Mouse (Mus musculus) heart, embryonic 10.5 days (tissue): ENCODE data around the gene Txn1. TPM values are rescaled to one million over a fixed set of nuclear protein-coding genes. Genes with fewer than 3 reads are reported as not detected.

ENCODE experiments used
- DNase-seq: peaks from one replicate; pipeline ENCODE4 v3.0.0-alpha.2; 2017; ENCODE audit warnings: low spot score
- H3K27ac ChIP-seq: fragments of 300-500 bp; sonication (generic); 2 replicates; pipeline ENCODE4 v1.5.1; 2016; ENCODE audit warnings: mild to moderate bottlenecking
- H3K27me3 ChIP-seq: fragments of 300-500 bp; sonication (generic); 2 replicates; pipeline ENCODE4 v1.6.1; 2016; ENCODE audit warnings: mild to moderate bottlenecking; ENCODE audit not compliant: poor library complexity, insufficient read depth, severe bottlenecking
- H3K36me3 ChIP-seq: fragments of 300-500 bp; sonication (generic); 2 replicates; pipeline ENCODE4 v1.6.1; 2016; ENCODE audit warnings: mild to moderate bottlenecking, moderate library complexity
- H3K4me1 ChIP-seq: fragments of 300-500 bp; sonication (generic); 2 replicates; pipeline ENCODE4 v1.6.1; 2016; ENCODE audit warnings: mild to moderate bottlenecking
- H3K4me3 ChIP-seq: fragments of 300-500 bp; sonication (generic); 2 replicates; pipeline ENCODE4 v1.5.1; 2016; ENCODE audit warnings: mild to moderate bottlenecking, moderate library complexity
- H3K9me3 ChIP-seq: fragments of 300-500 bp; sonication (generic); 2 replicates; pipeline ENCODE4 v1.6.1; 2016; ENCODE audit warnings: mild to moderate bottlenecking, moderate library complexity
- WGBS: fragments of 180-500 bp; shearing (Covaris S2); methylation state at CpG from one replicate; pipeline ENCODE4 v1.1.7; 2016; 5-methylcytosine and 5-hydroxymethylcytosine counted together
- polyA plus RNA-seq: library from polyadenylated mRNA; unstranded; fragments of >200 nt; fragmentation: Nextera tagmentation; extraction: Ambion mirVana; gene quantifications from 2 replicates; pipeline ENCODE4 v1.2.1, GENCODE M21; 2016

Gene Txn1
- polyA plus RNA-seq, 1 experiment from 2014 or later: 354 TPM

GRCm38 (mm10) chr4:57906708-57907107, 49.5 kb downstream of the Txn1 start:
- Histone ChIP-seq H3K36me3 (no peaks in the 10 kb centered on the region), H3K4me3 (no peak overlapping the region), H3K27me3 (peaks cover 3% of the 10 kb centered on the region; the same call in 1 of the 2 replicates), H3K4me1 (peaks cover 9% of the 10 kb centered on the region; the same call in 1 of the 2 replicates), H3K27ac (no peak overlapping the region), H3K9me3 (no peaks in the 10 kb centered on the region)
- DNase-seq: no peak
- WGBS: 57% methylated on average over 2 of the region's 2 CpGs

GRCm38 (mm10) chr4:57904638-57905037, 51.6 kb downstream of the Txn1 start:
- Histone ChIP-seq H3K9me3 (no peaks in the 10 kb centered on the region), H3K27me3 (peaks cover 3% of the 10 kb centered on the region; the same call in 1 of the 2 replicates), H3K36me3 (no peaks in the 10 kb centered on the region), H3K27ac (no peak overlapping the region), H3K4me1 (peaks cover 9% of the 10 kb centered on the region; the same call in 1 of the 2 replicates), H3K4me3 (no peak overlapping the region)
- 30% methylated on average over 9 of the region's 9 CpGs for whole genome bisulfite sequencing
- DNase-seq: no peak

- H3K27me3 ChIP-seq: peaks cover 3% of the 10 kb centered on the region; the same call in 1 of the 2 replicates
- DNase-seq: no peak
- H3K9me3 ChIP-seq: no peaks in the 10 kb centered on the region
- 8% methylated on average over 5 of the region's 5 CpGs for WGBS
- H3K36me3 ChIP-seq: no peaks in the 10 kb centered on the region
- H3K4me3 ChIP-seq: no peak overlapping the region
- H3K27ac ChIP-seq: no peak overlapping the region
- H3K4me1 ChIP-seq: peaks cover 9% of the 10 kb centered on the region; the same call in 1 of the 2 replicates
These were observed 52.0 kb downstream of the Txn1 start for GRCm38 (mm10) chr4:57904211-57904610.

- Histone ChIP-seq H3K27me3 (peaks cover 3% of the 10 kb centered on the region; the same call in 1 of the 2 replicates), H3K27ac (no peak overlapping the region), H3K9me3 (no peaks in the 10 kb centered on the region), H3K36me3 (peaks cover 7% of the 10 kb centered on the region), H3K4me3 (no peak overlapping the region), H3K4me1 (peaks cover 9% of the 10 kb centered on the region; the same call in 1 of the 2 replicates)
- 74% methylated on average over 5 of the region's 5 CpGs for WGBS
- no peak for DNase-seq
These were observed 53.6 kb downstream of the Txn1 start for GRCm38 (mm10) chr4:57902619-57903018.

GRCm38 (mm10) chr4:57901210-57901609, 55.0 kb downstream of the Txn1 start:
- 20% methylated on average over 4 of the region's 4 CpGs for WGBS
- no peak overlapping the region for H3K27ac ChIP-seq
- H3K4me1 ChIP-seq: peaks cover 9% of the 10 kb centered on the region; the same call in 1 of the 2 replicates
- H3K36me3 ChIP-seq: peaks cover 17% of the 10 kb centered on the region
- no peak overlapping the region for H3K4me3 ChIP-seq
- no peaks in the 10 kb centered on the region for H3K9me3 ChIP-seq
- DNase-seq: no peak
- H3K27me3 ChIP-seq: peaks cover 3% of the 10 kb centered on the region; the same call in 1 of the 2 replicates

GRCm38 (mm10) chr4:57896631-57897030, 59.6 kb downstream of the Txn1 start:
- peaks cover 39% of the 10 kb centered on the region for H3K36me3 ChIP-seq
- no peak overlapping the region for H3K27ac ChIP-seq
- H3K4me1 ChIP-seq: 0 out of 2 replicates have a peak, but pooled peaks cover 6% of the 10 kb centered on the region
- no peaks in the 10 kb centered on the region for H3K9me3 ChIP-seq
- 89% methylated on average over 3 of the region's 3 CpGs for WGBS
- no peak for DNase-seq
- no peak overlapping the region for H3K4me3 ChIP-seq
- H3K27me3 ChIP-seq: no peaks in the 10 kb centered on the region

- H3K9me3 ChIP-seq: no peaks in the 10 kb centered on the region
- DNase-seq: no peak
- H3K27ac ChIP-seq: no peak overlapping the region
- WGBS: 55% methylated on average over 6 of the region's 6 CpGs
- H3K4me3 ChIP-seq: no peak overlapping the region
- H3K27me3 ChIP-seq: no peaks in the 10 kb centered on the region
- 0 out of 2 replicates have a peak, but pooled peaks cover 6% of the 10 kb centered on the region for H3K4me1 ChIP-seq
- H3K36me3 ChIP-seq: peaks cover 39% of the 10 kb centered on the region
These were observed 60.3 kb downstream of the Txn1 start for GRCm38 (mm10) chr4:57895902-57896301.

GRCm38 (mm10) chr4:57895140-57895539, 61.1 kb downstream of the Txn1 start:
- Histone ChIP-seq H3K4me3 (no peak overlapping the region), H3K4me1 (0 out of 2 replicates have a peak, but pooled peaks cover 6% of the 10 kb centered on the region), H3K9me3 (no peaks in the 10 kb centered on the region), H3K27me3 (no peaks in the 10 kb centered on the region), H3K27ac (0 out of 2 replicates have a peak overlapping the region, but pooled peaks have one; percentile 36), H3K36me3 (peaks cover 39% of the 10 kb centered on the region)
- no peak for DNase-seq
- 46% methylated on average over 5 of the region's 5 CpGs for WGBS

Other genes starting within 250 kb of the Txn1 start
- 30.1 and 39.6 TPM in 2 replicates for gene Akap2, start 238.8 kb downstream of the Txn1 start, polyA plus RNA-seq
- gene D630039A03Rik, start 40.1 kb downstream of the Txn1 start, polyA plus RNA-seq: 0.05 and 0.28 TPM in 2 replicates
- not detected in 2 replicates for gene Txndc8, start 52.7 kb upstream of the Txn1 start, polyA plus RNA-seq